Comparison of ENCODE assay signal across 9 mouse cellular contexts in genomic region chr13:52079678-52080246, GRCm38 (mm10).
DNase-seq lines count a peak whose midpoint lies in the region; ATAC-seq and TF ChIP-seq lines count a peak whose summit lies in the region.
"Had no signal": no experiment of that assay in that cellular context is flagged by ENCODE, and none has a peak within 500 bp of the region (broad histone marks: within the 10 kb centered on the region; RNA-seq: fewer than 3 reads in every experiment).

No protein-coding gene starts in this region.

- H3K4me1 ChIP-seq in hindbrain, postnatal 0 days (ENCODE audit: insufficient read depth, low read length) = no peaks in the 10 kb centered on the region
- H3K4me1 ChIP-seq in hindbrain, embryonic 14.5 days (replicated peaks; ENCODE audit: control insufficient read depth, insufficient read depth, low read length) = 0 out of 2 replicates have a peak, but pooled peaks cover 4% of the 10 kb centered on the region
- peaks cover 51% of the 10 kb centered on the region for H3K4me1 ChIP-seq in heart, embryonic 12.5 days (replicated peaks)
- H3K4me1 ChIP-seq in limb, embryonic 14.5 days (ENCODE audit: control insufficient read depth, insufficient read depth, low read length) = peaks cover 17% of the 10 kb centered on the region

- 0 out of 2 replicates have a peak, but pooled peaks cover 4% of the 10 kb centered on the region for H3K27me3 ChIP-seq in hindbrain, postnatal 0 days (ENCODE audit: insufficient read depth, low read length)
- no peaks in the 10 kb centered on the region for H3K27me3 ChIP-seq in hindbrain, embryonic 14.5 days (ENCODE audit: control insufficient read depth, insufficient read depth, low read length)
- H3K27me3 ChIP-seq in heart, embryonic 12.5 days (replicated peaks) = no peaks in the 10 kb centered on the region
- no peaks in the 10 kb centered on the region for H3K27me3 ChIP-seq in limb, embryonic 14.5 days (ENCODE audit: control insufficient read depth, insufficient read depth, low read length)
- H3K27me3 ChIP-seq: CH12.LX had no signal

- peak; percentile 28 for DNase-seq in hindbrain, postnatal 0 days (ENCODE audit: low spot score)
- no peak for DNase-seq in hindbrain, embryonic 14.5 days (ENCODE audit: low spot score)
- DNase-seq in adipocyte (ENCODE audit: low spot score) = peak; percentile 30
- peak; percentile 85 for DNase-seq in limb, embryonic 14.5 days (ENCODE audit: low spot score)
- DNase-seq in ovary, adult 18-20 months (ENCODE audit: low spot score) = no peak
- no peak for DNase-seq in cerebellum, postnatal 4 days (ENCODE audit: low spot score in 2 of 2)
- DNase-seq in spleen, adult 18-20 months = no peak

- H3K27ac ChIP-seq in hindbrain, postnatal 0 days = no peak overlapping the region
- no peak overlapping the region for H3K27ac ChIP-seq in hindbrain, embryonic 14.5 days
- H3K27ac ChIP-seq in heart, embryonic 12.5 days (ENCODE audit: poor library complexity, severe bottlenecking) = peak overlapping the region; percentile 93
- H3K27ac ChIP-seq in limb, embryonic 14.5 days (replicated peaks; ENCODE audit: low read depth, low read length) = peak overlapping the region; percentile 2

- H3K9me3 ChIP-seq in hindbrain, postnatal 0 days (ENCODE audit: low read length) = no peaks in the 10 kb centered on the region
- no peaks in the 10 kb centered on the region for H3K9me3 ChIP-seq in hindbrain, embryonic 14.5 days (ENCODE audit: control insufficient read depth, low read length)
- no peaks in the 10 kb centered on the region for H3K9me3 ChIP-seq in heart, embryonic 12.5 days (replicated peaks)
- H3K9me3 ChIP-seq in limb, embryonic 14.5 days (ENCODE audit: control insufficient read depth, low read length) = no peaks in the 10 kb centered on the region

- H3K36me3 ChIP-seq in hindbrain, postnatal 0 days (ENCODE audit: insufficient read depth, low read length) = no peaks in the 10 kb centered on the region
- H3K36me3 ChIP-seq in hindbrain, embryonic 14.5 days (replicated peaks; ENCODE audit: control insufficient read depth, insufficient read depth) = no peaks in the 10 kb centered on the region
- H3K36me3 ChIP-seq in heart, embryonic 12.5 days = no peaks in the 10 kb centered on the region
- H3K36me3 ChIP-seq in limb, embryonic 14.5 days (ENCODE audit: control insufficient read depth, insufficient read depth, low read length) = no peaks in the 10 kb centered on the region

- H3K4me2 ChIP-seq in hindbrain, postnatal 0 days (ENCODE audit: low read depth, low read length) = no peak overlapping the region
- H3K4me2 ChIP-seq in hindbrain, embryonic 14.5 days (replicated peaks) = no peak overlapping the region
- H3K4me2 ChIP-seq in heart, embryonic 12.5 days = peak overlapping the region; percentile 50
- H3K4me2 ChIP-seq in limb, embryonic 14.5 days (replicated peaks; ENCODE audit: low read depth, low read length, severe bottlenecking) = no peak overlapping the region; the same call in 1 of the 2 replicates

- ATAC-seq in hindbrain, postnatal 0 days = no peak
- ATAC-seq in hindbrain, embryonic 14.5 days (ENCODE audit: low FRiP score) = no peak
- peak; percentile 70 for ATAC-seq in heart, embryonic 12.5 days (ENCODE audit: insufficient number of reproducible peaks, low FRiP score)
- ATAC-seq in limb, embryonic 14.5 days (ENCODE audit: low FRiP score, low read depth) = peak; percentile 82

- WGBS in hindbrain, postnatal 0 days = 34% methylated on average over 14 of the region's 14 CpGs
- WGBS in hindbrain, embryonic 14.5 days = 65% methylated on average over 14 of the region's 14 CpGs
- 19% methylated on average over 14 of the region's 14 CpGs for WGBS in heart, embryonic 12.5 days
- 39% methylated on average over 14 of the region's 14 CpGs for WGBS in limb, embryonic 14.5 days

- no peak overlapping the region for H3K9ac ChIP-seq in hindbrain, postnatal 0 days (replicated peaks; ENCODE audit: low read length)
- H3K9ac ChIP-seq in hindbrain, embryonic 14.5 days = no peak overlapping the region
- H3K9ac ChIP-seq in heart, embryonic 12.5 days = peak overlapping the region; percentile 51
- no peak overlapping the region for H3K9ac ChIP-seq in limb, embryonic 14.5 days (ENCODE audit: low read depth, low read length, severe bottlenecking)

- no peak for TF ChIP-seq POLR2A in limb, embryonic 14.5 days (IDR thresholded peaks at IDR 0.05; ENCODE audit: borderline replicate concordance, extremely low read depth, insufficient read depth, insufficient read length)

- no peak overlapping the region for H3K4me3 ChIP-seq in hindbrain, postnatal 0 days (ENCODE audit: low read length)
- H3K4me3 ChIP-seq in hindbrain, embryonic 14.5 days (replicated peaks; ENCODE audit: low read length) = no peak overlapping the region
- H3K4me3 ChIP-seq in heart, embryonic 12.5 days = no peak overlapping the region
- no peak overlapping the region for H3K4me3 ChIP-seq in limb, embryonic 14.5 days (replicated peaks; ENCODE audit: low read length)

- no peak for TF ChIP-seq CTCF in hindbrain, postnatal 0 days (IDR thresholded peaks at IDR 0.05; ENCODE audit: low read depth)

Comparison
In these comparisons a context has a peak if more than half of its experiments do, and no peak if none do; other contexts are left out.
1. DNase-seq: peak in hindbrain, postnatal 0 days (single experiment), adipocyte (single experiment) and limb, embryonic 14.5 days (single experiment); none in hindbrain, embryonic 14.5 days (single experiment), ovary, adult 18-20 months (single experiment), cerebellum, postnatal 4 days (0 of 2) and spleen, adult 18-20 months (0 of 2).
2. ATAC-seq: peak in heart, embryonic 12.5 days (single experiment) and limb, embryonic 14.5 days (single experiment); none in hindbrain, postnatal 0 days (single experiment) and hindbrain, embryonic 14.5 days (single experiment).
3. H3K27ac ChIP-seq: peak in heart, embryonic 12.5 days (single experiment) and limb, embryonic 14.5 days (single experiment); none in hindbrain, postnatal 0 days (single experiment) and hindbrain, embryonic 14.5 days (single experiment).